Mouse (Mus musculus) bone marrow, adult 2 months (tissue): ENCODE results near the gene Prss35. TPM values are rescaled to one million over a fixed set of nuclear protein-coding genes. Genes with fewer than 3 reads are reported as not detected.

ENCODE experiments used
- H3K27ac ChIP-seq: fragments of 200-500 bp; 2 replicates; pipeline ENCODE4 v1.5.1; 2012; ENCODE audit warnings: low read depth, mild to moderate bottlenecking, control low read depth, inconsistent platforms, low read length; ENCODE audit not compliant: control insufficient read depth, poor library complexity, insufficient read depth
- H3K4me1 ChIP-seq: fragments of 200-500 bp; 2 replicates; pipeline ENCODE4 v1.6.1; 2011; ENCODE audit warnings: low read length; ENCODE audit not compliant: control insufficient read depth, insufficient read depth
- H3K4me3 ChIP-seq: fragments of 200-500 bp; replicated peaks from 2 replicates; pipeline ENCODE3; 2011; ENCODE audit warnings: mild to moderate bottlenecking, low read depth, low read length, control low read depth; ENCODE audit not compliant: control insufficient read depth
- CTCF ChIP-seq: fragments of 200-500 bp; IDR thresholded peaks from 2 replicates; pipeline ENCODE4 v1.5.1; 2011; ENCODE audit warnings: low read length, control low read depth; ENCODE audit not compliant: control insufficient read depth, insufficient read depth
- POLR2A ChIP-seq: fragments of 200-500 bp; IDR thresholded peaks from 2 replicates; pipeline ENCODE4 v1.6.1; 2011; ENCODE audit warnings: low read depth, mild to moderate bottlenecking, control low read depth, low read length, borderline replicate concordance; ENCODE audit not compliant: control insufficient read depth
- WGBS: fragments of 180-500 bp; shearing (Covaris S2); methylation state at CpG from one replicate; pipeline ENCODE4 v1.1.7; 2018; 5-methylcytosine and 5-hydroxymethylcytosine counted together
- polyA plus RNA-seq: library from polyadenylated mRNA; stranded (reverse); fragments of >200 nt; gene quantifications from 2 replicates; pipeline ENCODE4 v1.2.4, GENCODE M21; 2011; ENCODE audit warnings: low replicate concordance; ENCODE audit not compliant: missing spikeins, insufficient read depth, insufficient read length

Prss35 gene
- polyA plus RNA-seq, 1 experiment: not detected

DNA sequence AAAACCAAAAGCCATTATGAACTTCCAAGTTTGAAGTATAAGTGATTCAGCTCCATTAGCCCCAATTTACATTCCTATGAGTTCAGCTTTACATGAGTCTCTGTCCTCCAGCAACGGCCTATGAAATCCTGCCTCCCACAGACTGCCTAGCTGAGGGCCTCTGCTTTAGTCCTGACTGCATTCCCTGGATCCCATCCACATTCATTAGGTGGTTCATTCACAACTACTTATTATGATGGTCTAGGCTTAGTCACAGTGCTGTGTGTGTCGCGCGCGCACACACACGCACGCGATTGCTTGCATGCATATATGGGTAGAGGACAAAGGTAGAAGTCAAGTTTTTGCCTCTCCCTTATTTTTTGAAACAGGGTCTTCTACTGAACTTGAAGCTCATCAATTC, 4.6 kb upstream of the Prss35 start:
- no peak overlapping the region for H3K27ac ChIP-seq
- TF ChIP-seq POLR2A (no peak), CTCF (no peak)
- no peak overlapping the region for H3K4me3 ChIP-seq
- WGBS: 91% methylated on average over 8 of the region's 8 CpGs
- H3K4me1 ChIP-seq: no peaks in the 10 kb centered on the region

DNA sequence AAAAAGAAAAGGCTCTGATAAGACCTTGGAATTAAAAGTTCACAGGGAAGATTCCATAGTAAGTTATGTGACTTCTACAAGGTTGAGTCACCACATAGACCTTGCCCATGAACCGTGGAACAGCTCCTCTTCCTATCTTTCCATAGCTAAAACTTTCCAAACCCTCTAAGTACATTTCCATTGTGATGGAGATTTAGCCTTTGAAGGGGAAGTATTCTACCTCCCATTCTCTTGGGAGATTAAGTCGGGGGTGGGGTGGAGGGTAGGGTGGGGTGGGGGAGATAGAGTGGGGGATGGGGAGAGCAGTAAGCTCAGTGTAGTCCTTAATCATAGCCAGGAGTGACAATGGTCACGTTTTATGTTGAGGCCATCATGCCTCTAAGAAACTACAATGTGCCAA, 3.5 kb upstream of the Prss35 start:
- no peak overlapping the region for H3K27ac ChIP-seq
- no peaks in the 10 kb centered on the region for H3K4me1 ChIP-seq
- no peak overlapping the region for H3K4me3 ChIP-seq
- TF ChIP-seq POLR2A (no peak), CTCF (no peak)
- WGBS: 37% methylated on average over 3 of the region's 3 CpGs

DNA sequence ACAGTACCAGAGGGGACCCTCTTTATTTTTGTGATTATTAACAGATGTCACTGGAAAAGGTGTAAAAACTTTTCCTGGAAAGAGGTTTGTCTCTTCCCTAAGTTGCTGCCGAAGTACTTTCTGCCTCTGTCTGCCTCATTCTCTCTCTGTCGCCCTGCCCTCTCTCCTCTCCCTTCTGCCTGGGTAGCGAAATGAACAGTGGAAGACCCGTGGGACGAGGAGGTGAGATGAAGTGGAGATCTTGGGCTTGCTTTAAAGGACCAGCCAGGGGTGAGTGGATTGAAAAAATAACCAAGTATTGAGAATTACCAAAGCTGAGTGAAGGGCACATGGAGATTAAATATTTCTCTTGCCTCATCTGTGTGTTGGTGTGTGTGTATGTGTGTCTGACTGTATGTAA, 592 bp downstream of the Prss35 start:
- TF ChIP-seq POLR2A (no peak), CTCF (no peak)
- WGBS: 44% methylated on average over 5 of the region's 5 CpGs

DNA sequence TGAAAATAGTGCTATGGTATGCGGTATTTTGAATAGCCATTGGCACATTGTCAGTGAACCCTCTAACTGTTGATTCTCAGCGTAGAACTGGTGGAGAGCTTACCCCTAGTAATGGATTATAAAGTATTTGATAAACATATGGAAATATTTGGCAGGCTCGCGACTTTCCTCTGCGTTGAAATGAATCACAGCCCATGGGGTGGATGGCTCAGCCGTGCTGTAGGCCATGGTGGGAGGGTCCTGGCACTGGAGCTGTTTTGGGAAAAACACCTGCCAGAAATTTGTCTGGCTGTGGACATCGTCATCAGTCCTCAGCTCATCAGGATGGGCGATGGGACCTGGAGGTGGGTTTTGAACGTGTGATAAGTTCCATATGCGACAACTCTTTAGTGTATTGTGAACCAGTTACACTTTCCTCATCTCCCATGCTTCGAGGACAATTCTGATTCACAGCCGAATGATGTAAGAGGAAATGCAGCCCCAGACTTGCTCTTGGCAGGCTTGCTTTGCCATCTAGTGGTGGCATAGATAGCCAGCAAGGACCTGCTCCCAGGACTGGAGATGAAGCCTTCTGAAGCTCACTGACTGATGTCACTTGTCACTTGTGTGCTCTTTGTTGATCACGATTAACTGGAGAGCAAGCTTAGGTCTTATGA, 2.6 kb downstream of the Prss35 start:
- Histone ChIP-seq H3K4me3 (no peak overlapping the region), H3K4me1 (no peaks in the 10 kb centered on the region), H3K27ac (no peak overlapping the region)
- TF ChIP-seq CTCF: no peak; the same call in 1 of the 2 replicates
- WGBS: 33% methylated on average over 13 of the region's 13 CpGs

More for the DNA sequence above, 592 bp downstream of the Prss35 start:
- Histone ChIP-seq H3K4me3 (no peak overlapping the region), H3K4me1 (no peaks in the 10 kb centered on the region), H3K27ac (no peak overlapping the region)

DNA sequence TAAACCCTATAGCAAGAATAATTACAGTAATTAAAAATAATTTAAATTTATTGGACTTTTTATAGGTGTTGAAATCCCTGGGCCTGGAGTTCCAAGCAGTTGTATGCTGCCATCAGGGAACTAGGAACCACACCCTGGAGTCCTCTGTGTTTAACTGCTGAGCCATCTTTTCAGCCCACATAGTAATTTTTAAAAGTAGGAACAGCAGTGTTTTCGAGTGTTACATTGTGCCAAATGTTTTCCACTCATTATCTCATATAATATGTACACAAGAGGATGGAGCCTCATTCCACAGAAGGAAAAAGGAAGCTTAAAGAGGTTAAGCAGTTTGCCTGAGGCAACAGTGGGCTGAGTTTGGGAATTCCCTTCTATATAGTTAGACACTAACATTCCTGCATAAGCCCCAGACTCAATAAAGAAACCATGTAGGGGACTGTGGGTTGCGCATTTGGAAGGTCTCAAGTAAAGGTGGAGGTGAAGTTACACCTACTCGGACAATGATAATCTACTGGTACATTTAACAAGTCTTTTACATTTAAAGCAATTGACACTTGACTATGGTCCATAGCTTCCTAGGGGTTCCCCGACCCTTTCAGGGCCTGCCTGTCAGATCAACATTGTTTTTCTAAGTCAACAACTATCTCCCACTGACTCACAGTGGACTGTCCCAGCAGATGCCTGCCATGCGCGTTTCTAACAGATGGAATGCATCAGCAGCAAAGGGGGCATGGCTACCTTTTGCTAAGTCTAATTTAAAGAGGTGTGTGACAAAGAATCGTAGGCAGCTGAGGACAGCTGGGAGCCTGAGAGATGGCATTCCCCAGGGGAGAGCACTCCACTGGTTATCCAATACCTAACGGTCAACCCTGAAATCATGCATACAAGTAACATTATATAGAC, 19.3 kb downstream of the Prss35 start:
- 75% methylated on average over 8 of the region's 8 CpGs for WGBS
- no peak overlapping the region for H3K27ac ChIP-seq
- H3K4me3 ChIP-seq: no peak overlapping the region
- TF ChIP-seq POLR2A (no peak), CTCF (no peak)
- H3K4me1 ChIP-seq: no peaks in the 10 kb centered on the region

DNA sequence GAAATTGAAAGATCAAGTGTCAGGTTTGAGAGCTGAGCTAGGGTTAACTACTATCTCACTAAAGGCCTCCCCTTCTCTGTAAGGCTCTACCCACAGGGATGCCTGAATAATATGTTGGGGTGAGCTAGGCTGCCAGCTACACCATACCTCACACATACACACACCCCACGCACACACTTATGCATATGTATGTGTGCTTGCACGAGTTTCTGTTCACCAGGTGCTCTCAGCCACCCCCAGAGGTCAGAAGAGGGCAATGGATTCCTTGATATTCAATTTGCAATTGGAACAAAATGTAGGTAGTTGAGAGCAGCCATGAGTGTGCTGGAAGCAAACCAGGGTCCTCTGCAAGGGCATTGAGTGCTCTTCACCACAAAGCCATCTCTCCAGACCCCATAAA, 20.6 kb downstream of the Prss35 start:
- Histone ChIP-seq H3K4me1 (no peaks in the 10 kb centered on the region), H3K27ac (no peak overlapping the region), H3K4me3 (no peak overlapping the region)
- no peak for TF ChIP-seq CTCF
- TF ChIP-seq POLR2A: no peak
- WGBS: 55% methylated on average over 2 of the region's 2 CpGs

DNA sequence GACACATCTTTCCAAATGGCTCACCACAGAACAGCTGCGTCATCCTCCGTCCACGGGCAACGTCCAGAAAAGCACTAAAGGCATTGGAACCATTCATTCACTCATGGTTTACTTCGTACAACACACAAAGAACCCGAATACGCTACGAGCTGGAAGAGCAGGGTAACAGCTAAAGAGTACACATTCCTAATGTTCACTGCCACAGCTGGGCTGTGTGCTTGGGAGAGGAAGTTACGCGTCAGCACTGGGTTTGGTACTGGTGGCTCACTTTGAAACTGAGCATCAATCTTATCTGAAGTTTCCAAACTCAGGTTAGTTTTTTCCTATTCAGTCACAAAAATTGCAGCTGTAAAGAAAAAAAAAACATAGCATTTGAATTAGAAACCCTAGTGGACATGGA, 23.5 kb downstream of the Prss35 start:
- TF ChIP-seq CTCF (no peak), POLR2A (no peak)
- 85% methylated on average over 10 of the region's 10 CpGs for WGBS
- Histone ChIP-seq H3K27ac (no peak overlapping the region), H3K4me1 (no peaks in the 10 kb centered on the region), H3K4me3 (no peak overlapping the region)

DNA sequence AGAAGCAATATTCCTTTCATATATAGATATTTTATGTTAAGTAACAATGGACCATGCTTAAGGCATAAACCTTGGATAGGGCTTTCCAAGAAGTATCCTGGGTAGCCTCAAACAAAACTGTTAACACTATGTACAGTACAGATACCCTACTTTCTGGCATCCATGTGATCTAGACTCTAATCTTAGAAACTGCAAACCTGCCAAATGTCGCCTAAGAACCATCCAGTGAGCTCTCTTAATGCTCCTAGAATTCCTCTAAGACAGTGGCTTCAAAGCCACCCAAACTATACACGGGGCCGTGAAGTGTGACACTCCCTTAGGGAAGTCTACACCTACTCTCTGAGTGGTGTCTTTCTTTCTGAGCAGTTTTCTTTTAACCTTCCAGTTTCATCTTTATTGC, 29.4 kb downstream of the Prss35 start:
- TF ChIP-seq POLR2A (no peak), CTCF (no peak)
- WGBS: 78% methylated on average over 3 of the region's 3 CpGs
- no peak overlapping the region for H3K4me3 ChIP-seq

More for the DNA sequence above, 29.4 kb downstream of the Prss35 start:
- no peak overlapping the region for H3K27ac ChIP-seq
- no peaks in the 10 kb centered on the region for H3K4me1 ChIP-seq
